Mouse (Mus musculus) small intestine, adult 2 months (tissue): Measurements from ENCODE around the gene Acad9. TPM values are rescaled to one million over a fixed set of nuclear protein-coding genes. Genes with fewer than 3 reads are reported as not detected.
A peak's percentile ranks its signal among the peaks of the same experiment; 100 is the strongest.

ENCODE experiments used
- H3K27ac ChIP-seq: fragments of 200-500 bp; 2 replicates; pipeline ENCODE4 v1.5.1; 2012; ENCODE audit warnings: low read depth, low read length, control low read depth, inconsistent platforms; ENCODE audit not compliant: insufficient read depth
- H3K27me3 ChIP-seq: fragments of 200-500 bp; 2 replicates; pipeline ENCODE4 v1.6.1; 2012; ENCODE audit warnings: mild to moderate bottlenecking, moderate library complexity, low read length, inconsistent platforms; ENCODE audit not compliant: control insufficient read depth, insufficient read depth
- H3K36me3 ChIP-seq: fragments of 200-500 bp; 2 replicates; pipeline ENCODE4 v1.6.1; 2012; ENCODE audit warnings: mild to moderate bottlenecking, low read length, control low read depth, inconsistent platforms; ENCODE audit not compliant: control insufficient read depth, insufficient read depth
- H3K4me1 ChIP-seq: fragments of 200-500 bp; 2 replicates; pipeline ENCODE4 v1.6.1; 2012; ENCODE audit warnings: low read length, inconsistent platforms, mixed read lengths; ENCODE audit not compliant: control insufficient read depth, insufficient read depth, insufficient read length
- H3K4me3 ChIP-seq: fragments of 200-500 bp; 2 replicates; pipeline ENCODE4 v1.5.1; 2012; ENCODE audit warnings: low read depth, mild to moderate bottlenecking, control low read depth, inconsistent platforms, low read length, moderate library complexity
- CTCF ChIP-seq: fragments of 200-500 bp; IDR thresholded peaks from 2 replicates; pipeline ENCODE4 v1.5.1; 2012; ENCODE audit warnings: low read depth, mild to moderate bottlenecking, control low read depth, inconsistent platforms, low read length, moderate library complexity, mixed read lengths; ENCODE audit not compliant: insufficient replicate concordance, insufficient read length; ENCODE audit errors: extremely low read depth
- POLR2A ChIP-seq: fragments of 200-500 bp; IDR thresholded peaks from 2 replicates; pipeline ENCODE4 v1.6.1; 2012; ENCODE audit warnings: low read depth, mild to moderate bottlenecking, control low read depth, inconsistent platforms, low read length, moderate library complexity
- WGBS: fragments of 180-500 bp; shearing (Covaris S2); methylation state at CpG from one replicate; pipeline ENCODE4 v1.1.7; 2018; 5-methylcytosine and 5-hydroxymethylcytosine counted together
- polyA plus RNA-seq: library from polyadenylated mRNA; depleted of rRNA; stranded (reverse); fragments of >200 nt; gene quantifications from 2 replicates; pipeline ENCODE4 v1.2.3, GENCODE M21; 2012

Gene Acad9
- polyA plus RNA-seq, 1 experiment = 5.9 TPM

- Histone ChIP-seq H3K4me3 (no peak within 1 kb of the TSS), H3K27ac (no peak within 1 kb of the TSS), H3K27me3 (no peaks in the 10 kb centered on the region; the same call in 1 of the 2 replicates), H3K4me1 (no peaks in the 10 kb centered on the region), H3K36me3 (no peaks in the 10 kb centered on the region)
- TF ChIP-seq CTCF = no peak
- no peak for TF ChIP-seq POLR2A
- 87% methylated on average over 6 of the region's 6 CpGs for WGBS
Measured at GRCm38 (mm10) chr3:36053447-36053846, 12.3 kb upstream of the Acad9 start, which contains the start of gene Ccdc144b. Gene Ccdc144b, minus strand, starts transcription at chr3:36053547.

- H3K27me3 ChIP-seq = no peaks in the 10 kb centered on the region; the same call in none of the 2 replicates
- H3K27ac ChIP-seq = no peak overlapping the region
- H3K4me1 ChIP-seq = no peaks in the 10 kb centered on the region; the same call in 1 of the 2 replicates
- H3K4me3 ChIP-seq = no peak overlapping the region
- WGBS = 33% methylated on average over 8 of the region's 8 CpGs
- H3K36me3 ChIP-seq = no peaks in the 10 kb centered on the region
- TF ChIP-seq CTCF (peak; percentile 67; the same call in 1 of the 2 replicates), POLR2A (no peak)
Measured at GRCm38 (mm10) chr3:36060096-36060850, 5.5 kb upstream of the Acad9 start.

GRCm38 (mm10) chr3:36064592-36065061 lies 1.2 kb upstream of the Acad9 start:
- TF ChIP-seq CTCF = no peak
- TF ChIP-seq POLR2A = no peak
- 64% methylated on average over 1 of the region's 1 CpGs for WGBS
- no peaks in the 10 kb centered on the region; the same call in 1 of the 2 replicates for H3K27me3 ChIP-seq
- no peaks in the 10 kb centered on the region for H3K36me3 ChIP-seq
- H3K4me1 ChIP-seq = peaks cover 2% of the 10 kb centered on the region; the same call in 1 of the 2 replicates
- no peak overlapping the region for H3K27ac ChIP-seq
- H3K4me3 ChIP-seq = no peak overlapping the region

- H3K4me1 ChIP-seq = peaks cover 2% of the 10 kb centered on the region; the same call in 1 of the 2 replicates
- no peak overlapping the region for H3K27ac ChIP-seq
- no peaks in the 10 kb centered on the region; the same call in 1 of the 2 replicates for H3K27me3 ChIP-seq
- TF ChIP-seq CTCF (no peak), POLR2A (no peak)
- H3K4me3 ChIP-seq = no peak overlapping the region
- 95% methylated on average over 2 of the region's 2 CpGs for WGBS
- H3K36me3 ChIP-seq = peaks cover 3% of the 10 kb centered on the region
Measured at GRCm38 (mm10) chr3:36065166-36065565, 613 bp upstream of the Acad9 start.

- Histone ChIP-seq H3K4me3 (no peak overlapping the region), H3K4me1 (peaks cover 2% of the 10 kb centered on the region; the same call in 1 of the 2 replicates), H3K27me3 (no peaks in the 10 kb centered on the region), H3K36me3 (peaks cover 9% of the 10 kb centered on the region), H3K27ac (no peak overlapping the region)
- TF ChIP-seq POLR2A (no peak), CTCF (no peak)
- 58% methylated on average over 6 of the region's 6 CpGs for WGBS
Measured at GRCm38 (mm10) chr3:36067731-36068130, 2.0 kb downstream of the Acad9 start.

GRCm38 (mm10) chr3:36070436-36070835 lies 4.7 kb downstream of the Acad9 start:
- WGBS = 91% methylated on average over 4 of the region's 4 CpGs
- no peak overlapping the region for H3K4me3 ChIP-seq
- peaks cover 2% of the 10 kb centered on the region; the same call in 1 of the 2 replicates for H3K4me1 ChIP-seq
- H3K27ac ChIP-seq = no peak overlapping the region
- peaks cover 28% of the 10 kb centered on the region for H3K36me3 ChIP-seq
- H3K27me3 ChIP-seq = no peaks in the 10 kb centered on the region
- TF ChIP-seq POLR2A = no peak
- no peak for TF ChIP-seq CTCF

- Histone ChIP-seq H3K27ac (no peak overlapping the region), H3K36me3 (peaks cover 33% of the 10 kb centered on the region)
- 91% methylated on average over 5 of the region's 5 CpGs for WGBS
Measured at GRCm38 (mm10) chr3:36071047-36071446, 5.3 kb downstream of the Acad9 start.

GRCm38 (mm10) chr3:36074231-36074630 lies 8.5 kb downstream of the Acad9 start:
- Histone ChIP-seq H3K4me1 (no peaks in the 10 kb centered on the region), H3K27ac (no peak overlapping the region), H3K36me3 (peaks cover 62% of the 10 kb centered on the region), H3K4me3 (no peak overlapping the region), H3K27me3 (no peaks in the 10 kb centered on the region)
- WGBS = 96% methylated on average over 6 of the region's 6 CpGs
- no peak for TF ChIP-seq POLR2A
- TF ChIP-seq CTCF = no peak

More at GRCm38 (mm10) chr3:36071047-36071446, 5.3 kb downstream of the Acad9 start:
- H3K4me1 ChIP-seq = peaks cover 2% of the 10 kb centered on the region; the same call in 1 of the 2 replicates
- no peak for TF ChIP-seq CTCF
- no peak for TF ChIP-seq POLR2A
- no peak overlapping the region for H3K4me3 ChIP-seq
- no peaks in the 10 kb centered on the region for H3K27me3 ChIP-seq
